Mouse (Mus musculus) small intestine, adult 2 months (tissue): Measurements from ENCODE around the gene Stx7. TPM values are rescaled to one million over a fixed set of nuclear protein-coding genes. Genes with fewer than 3 reads are reported as not detected.

Source experiments
- H3K27ac ChIP-seq: fragments of 200-500 bp; 2 replicates; pipeline ENCODE4 v1.5.1; 2012; ENCODE audit warnings: low read depth, low read length, control low read depth, inconsistent platforms; ENCODE audit not compliant: insufficient read depth
- H3K27me3 ChIP-seq: fragments of 200-500 bp; 2 replicates; pipeline ENCODE4 v1.6.1; 2012; ENCODE audit warnings: mild to moderate bottlenecking, moderate library complexity, low read length, inconsistent platforms; ENCODE audit not compliant: control insufficient read depth, insufficient read depth
- H3K36me3 ChIP-seq: fragments of 200-500 bp; 2 replicates; pipeline ENCODE4 v1.6.1; 2012; ENCODE audit warnings: mild to moderate bottlenecking, low read length, control low read depth, inconsistent platforms; ENCODE audit not compliant: control insufficient read depth, insufficient read depth
- H3K4me1 ChIP-seq: fragments of 200-500 bp; 2 replicates; pipeline ENCODE4 v1.6.1; 2012; ENCODE audit warnings: low read length, inconsistent platforms, mixed read lengths; ENCODE audit not compliant: control insufficient read depth, insufficient read depth, insufficient read length
- H3K4me3 ChIP-seq: fragments of 200-500 bp; 2 replicates; pipeline ENCODE4 v1.5.1; 2012; ENCODE audit warnings: low read depth, mild to moderate bottlenecking, control low read depth, inconsistent platforms, low read length, moderate library complexity
- CTCF ChIP-seq: fragments of 200-500 bp; IDR thresholded peaks from 2 replicates; pipeline ENCODE4 v1.5.1; 2012; ENCODE audit warnings: low read depth, mild to moderate bottlenecking, control low read depth, inconsistent platforms, low read length, moderate library complexity, mixed read lengths; ENCODE audit not compliant: insufficient replicate concordance, insufficient read length; ENCODE audit errors: extremely low read depth
- POLR2A ChIP-seq: fragments of 200-500 bp; IDR thresholded peaks from 2 replicates; pipeline ENCODE4 v1.6.1; 2012; ENCODE audit warnings: low read depth, mild to moderate bottlenecking, control low read depth, inconsistent platforms, low read length, moderate library complexity
- WGBS: fragments of 180-500 bp; shearing (Covaris S2); methylation state at CpG from one replicate; pipeline ENCODE4 v1.1.7; 2018; 5-methylcytosine and 5-hydroxymethylcytosine counted together
- polyA plus RNA-seq: library from polyadenylated mRNA; depleted of rRNA; stranded (reverse); fragments of >200 nt; gene quantifications from 2 replicates; pipeline ENCODE4 v1.2.3, GENCODE M21; 2012; rRNA removed

Gene Stx7
- polyA plus RNA-seq, 1 experiment = 59.9 TPM

GRCm38 (mm10) chr10:24224591-24224990 lies 75.5 kb downstream of the Stx7 start:
- WGBS = 78% methylated on average over 8 of the region's 8 CpGs
- peaks cover 6% of the 10 kb centered on the region; the same call in 1 of the 2 replicates for H3K27me3 ChIP-seq
- peaks cover 11% of the 10 kb centered on the region for H3K4me1 ChIP-seq
- TF ChIP-seq POLR2A (no peak), CTCF (no peak)
- H3K36me3 ChIP-seq = no peaks in the 10 kb centered on the region
- H3K4me3 ChIP-seq = no peak overlapping the region
- no peak overlapping the region for H3K27ac ChIP-seq

- Histone ChIP-seq H3K27ac (no peak overlapping the region), H3K27me3 (peaks cover 6% of the 10 kb centered on the region; the same call in 1 of the 2 replicates), H3K36me3 (no peaks in the 10 kb centered on the region), H3K4me1 (peaks cover 7% of the 10 kb centered on the region), H3K4me3 (no peak overlapping the region)
- TF ChIP-seq POLR2A (no peak), CTCF (no peak)
- 44% methylated on average over 12 of the region's 12 CpGs for WGBS
Observed at GRCm38 (mm10) chr10:24228318-24229183, 79.4 kb downstream of the Stx7 start.

GRCm38 (mm10) chr10:24232281-24232680 lies 83.2 kb downstream of the Stx7 start:
- Histone ChIP-seq H3K27me3 (no peaks in the 10 kb centered on the region), H3K36me3 (no peaks in the 10 kb centered on the region), H3K4me3 (no peak overlapping the region), H3K27ac (no peak overlapping the region), H3K4me1 (peaks cover 3% of the 10 kb centered on the region; the same call in 1 of the 2 replicates)
- WGBS = 72% methylated on average over 4 of the region's 4 CpGs
- TF ChIP-seq POLR2A (no peak), CTCF (no peak)

GRCm38 (mm10) chr10:24235426-24236283 lies 86.6 kb downstream of the Stx7 start:
- TF ChIP-seq POLR2A (no peak), CTCF (no peak)
- no peaks in the 10 kb centered on the region for H3K27me3 ChIP-seq
- H3K4me1 ChIP-seq = no peaks in the 10 kb centered on the region
- no peaks in the 10 kb centered on the region for H3K36me3 ChIP-seq
- H3K27ac ChIP-seq = no peak overlapping the region
- 70% methylated on average over 23 of the region's 23 CpGs for WGBS
- H3K4me3 ChIP-seq = no peak overlapping the region

Other genes starting within 250 kb of the Stx7 start
- gene Taar1, start 228.9 kb upstream of the Stx7 start, polyA plus RNA-seq = not detected in 2 replicates
- gene Taar2, start 210.7 kb upstream of the Stx7 start, polyA plus RNA-seq = not detected in 2 replicates
- gene Taar3, start 199.7 kb upstream of the Stx7 start, polyA plus RNA-seq = not detected in 2 replicates
- not detected in 2 replicates for gene Taar4, start 188.8 kb upstream of the Stx7 start, polyA plus RNA-seq
- not detected in 2 replicates for gene Taar5, start 178.6 kb upstream of the Stx7 start, polyA plus RNA-seq
- not detected in 2 replicates for gene Taar6, start 163.7 kb upstream of the Stx7 start, polyA plus RNA-seq
- gene Taar7a, start 155.8 kb upstream of the Stx7 start, polyA plus RNA-seq = not detected in 2 replicates
- gene Taar7b, start 149.4 kb upstream of the Stx7 start, polyA plus RNA-seq = not detected in 2 replicates
- gene Taar7d, start 122.1 kb upstream of the Stx7 start, polyA plus RNA-seq = not detected in 2 replicates
- not detected in 2 replicates for gene Taar7e, start 111.7 kb upstream of the Stx7 start, polyA plus RNA-seq
- not detected in 2 replicates for gene Taar7f, start 99.8 kb upstream of the Stx7 start, polyA plus RNA-seq
- not detected in 2 replicates for gene Taar8a, start 72.8 kb upstream of the Stx7 start, polyA plus RNA-seq
- 0.11 TPM in 1 of 2 replicates, not detected in the other for gene Taar8b, start 57.0 kb upstream of the Stx7 start, polyA plus RNA-seq
- 0.13 TPM in 1 of 2 replicates, not detected in the other for gene Taar8c, start 47.4 kb upstream of the Stx7 start, polyA plus RNA-seq
- not detected in 2 replicates for gene Taar9, start 39.8 kb upstream of the Stx7 start, polyA plus RNA-seq
- gene Moxd1, start 74.2 kb downstream of the Stx7 start, polyA plus RNA-seq = 3.5 and 12.0 TPM in 2 replicates